Mouse (Mus musculus): Measurements from ENCODE around the gene Ankrd13d. TPM values are rescaled to one million over a fixed set of nuclear protein-coding genes. Genes with fewer than 3 reads are reported as not detected.

The Ankrd13d gene
- total and polyA plus RNA-seq, 3 experiments = 3.8 to 55.1 (median 13.2) TPM

- in situ Hi-C loops (cut with MboI; ENCODE audit: low pct_ligation_motif_present, low pct_unique_long_range_greater_than_20kb, low sequenced_read_pairs) (no loop called here), dilution Hi-C loops (cut with MboI; ENCODE audit: extremely low pct_ligation_motif_present, extremely low pct_unique_long_range_greater_than_20kb, low sequenced_read_pairs) (no loop called here)
- no peaks in the 10 kb centered on the region for H3K9me3 ChIP-seq (replicated peaks; ENCODE audit: low read length)
- no peak overlapping the region for H3K4me2 ChIP-seq (ENCODE audit: insufficient read depth, low read depth, poor library complexity, severe bottlenecking)
- H3K27me3 ChIP-seq (replicated peaks) = no peaks in the 10 kb centered on the region
- DNase-seq (ENCODE audit: extremely low read depth) = no peak
- no peaks in the 10 kb centered on the region for H3K79me2 ChIP-seq (replicated peaks; ENCODE audit: control insufficient read depth, extremely low read depth, insufficient read depth, poor library complexity, severe bottlenecking)
- no peak overlapping the region for H3K27ac ChIP-seq (ENCODE audit: insufficient read depth, low read depth)
- H3K4me3 ChIP-seq (replicated peaks in 1 of 3; ENCODE audit: low read depth in 2 of 3, low read length in 2 of 3, poor library complexity in 1 of 3) = no peak overlapping the region
- TF ChIP-seq MAZ (IDR thresholded peaks at IDR 0.05; ENCODE audit: low read depth, low read length) = no peak
- no peak overlapping the region for H3K9ac ChIP-seq (ENCODE audit: insufficient read depth, low read depth)
- H3K4me1 ChIP-seq (ENCODE audit: control insufficient read depth in 1 of 2, insufficient read depth in 2 of 2) = peaks cover 4 to 14% of the 10 kb centered on the region in 2 experiments; a peak in 3 of 4 replicates
- H3K36me3 ChIP-seq (replicated peaks in 1 of 2; ENCODE audit: control insufficient read depth in 1 of 2, insufficient read depth in 1 of 2, low read length in 1 of 2) = peaks cover 32 to 63% of the 10 kb centered on the region in 2 experiments
Measured at GRCm38 (mm10) chr19:4315223-4315944, 32.4 kb upstream of the Ankrd13d start.

- 0 out of 2 replicates have a peak overlapping the region, but pooled peaks have one; percentile 26 for H3K4me2 ChIP-seq (ENCODE audit: insufficient read depth, low read depth, poor library complexity, severe bottlenecking)
- dilution Hi-C loops (cut with MboI; ENCODE audit: extremely low pct_ligation_motif_present, extremely low pct_unique_long_range_greater_than_20kb, low sequenced_read_pairs) = no loop called here
- H3K4me3 ChIP-seq (replicated peaks in 1 of 3; ENCODE audit: low read depth in 2 of 3, low read length in 2 of 3, poor library complexity in 1 of 3) = no peak overlapping the region
- peak; percentile 84 for DNase-seq (ENCODE audit: extremely low read depth)
- peaks cover 0 to 13% of the 10 kb centered on the region in 2 experiments for H3K36me3 ChIP-seq (replicated peaks in 1 of 2; ENCODE audit: control insufficient read depth in 1 of 2, insufficient read depth in 1 of 2, low read length in 1 of 2)
- no peak overlapping the region for H3K9ac ChIP-seq (ENCODE audit: insufficient read depth, low read depth)
- in situ Hi-C loops (cut with MboI; ENCODE audit: low pct_ligation_motif_present, low pct_unique_long_range_greater_than_20kb, low sequenced_read_pairs) = loop anchor here (5.0 kb wide), 1 partner anchor 52 kb away; no protein-coding TSS in a partner anchor
- peaks cover 11% of the 10 kb centered on the region for H3K79me2 ChIP-seq (replicated peaks; ENCODE audit: control insufficient read depth, extremely low read depth, insufficient read depth, poor library complexity, severe bottlenecking)
- H3K27me3 ChIP-seq (replicated peaks) = no peaks in the 10 kb centered on the region
- H3K4me1 ChIP-seq (ENCODE audit: control insufficient read depth in 1 of 2, insufficient read depth in 2 of 2) = peaks cover 14 to 24% of the 10 kb centered on the region in 2 experiments
- no peak overlapping the region for H3K27ac ChIP-seq (ENCODE audit: insufficient read depth, low read depth)
- TF ChIP-seq MAX (IDR thresholded peaks at IDR 0.05; ENCODE audit: low read length) (no peak), POLR2A (IDR thresholded peaks at IDR 0.05; ENCODE audit: low read depth, low read length) (no peak), JUND (conservative IDR thresholded peaks at IDR 0.05; ENCODE audit: low read depth, low read length) (no peak), KAT2A (IDR thresholded peaks at IDR 0.05; ENCODE audit: insufficient replicate concordance, low read length) (no peak), BHLHE40 (IDR thresholded peaks at IDR 0.05; ENCODE audit: low read depth, low read length) (no peak), NRF1 (IDR thresholded peaks at IDR 0.05; ENCODE audit: low read depth, low read length) (no peak), PAX5 (IDR thresholded peaks at IDR 0.05; ENCODE audit: low read length) (no peak), CHD2 (IDR thresholded peaks at IDR 0.05; ENCODE audit: low read length) (no peak), ZMIZ1 (IDR thresholded peaks at IDR 0.05; ENCODE audit: low read depth, low read length) (no peak), NELFE (IDR thresholded peaks at IDR 0.05; ENCODE audit: low read depth, low read length) (no peak), ZC3H11A (IDR thresholded peaks at IDR 0.05; ENCODE audit: low read depth, low read length) (peak; percentile 86), ZNF384 (IDR thresholded peaks at IDR 0.05; ENCODE audit: low read depth, low read length) (peak; percentile 81), JUN (IDR thresholded peaks at IDR 0.05; ENCODE audit: insufficient read depth, low read depth, low read length) (no peak), HCFC1 (IDR thresholded peaks at IDR 0.05; ENCODE audit: low read depth, low read length) (peak; percentile 64), CTCF (conservative IDR thresholded peaks at IDR 0.05 in 1 of 2, IDR thresholded peaks at IDR 0.05 in 1 of 2; ENCODE audit: low read depth in 2 of 2, low read length in 2 of 2) (peak; percentile 51 to 92), SMC3 (IDR thresholded peaks at IDR 0.05; ENCODE audit: low read depth, low read length) (peak; percentile 95), ETS1 (conservative IDR thresholded peaks at IDR 0.05; ENCODE audit: low read depth, low read length) (no peak), EP300 (IDR thresholded peaks at IDR 0.05; ENCODE audit: low read length) (no peak), RAD21 (IDR thresholded peaks at IDR 0.05; ENCODE audit: low read depth, low read length) (peak; percentile 94), ZKSCAN1 (IDR thresholded peaks at IDR 0.05; ENCODE audit: borderline replicate concordance, low read depth, low read length) (no peak), TBP (conservative IDR thresholded peaks at IDR 0.05; ENCODE audit: low read depth, low read length) (no peak), MAFK (IDR thresholded peaks at IDR 0.05; ENCODE audit: insufficient replicate concordance, low read length) (no peak), POLR2AphosphoS2 (IDR thresholded peaks at IDR 0.05; ENCODE audit: low read depth, low read length) (no peak), RCOR1 (conservative IDR thresholded peaks at IDR 0.05; ENCODE audit: low read depth, low read length) (no peak), CHD1 (IDR thresholded peaks at IDR 0.05; ENCODE audit: low read depth, low read length) (no peak), MEF2A (IDR thresholded peaks at IDR 0.05; ENCODE audit: borderline replicate concordance, low read depth, low read length) (no peak)
- H3K9me3 ChIP-seq (replicated peaks; ENCODE audit: low read length) = no peaks in the 10 kb centered on the region
Measured at GRCm38 (mm10) chr19:4309776-4310185, 26.8 kb upstream of the Ankrd13d start.
